25 mouse cellular contexts compared by ENCODE assay signal in genomic region chr17:49820203-49820602, GRCm38 (mm10).
A peak's percentile ranks its signal among the peaks of the same experiment; 100 is the strongest.
DNase-seq lines count a peak whose midpoint lies in the region; TF ChIP-seq lines count a peak whose summit lies in the region.
"Had no signal": no experiment of that assay in that cellular context is flagged by ENCODE, and none has a peak within 500 bp of the region (broad histone marks: within the 10 kb centered on the region; RNA-seq: fewer than 3 reads in every experiment).

No protein-coding gene starts in this region.

- peak; percentile 16 to 53 for DNase-seq in left cerebral cortex, adult 2 months (ENCODE audit: extremely low spot score in 1 of 2, low spot score in 2 of 2)
- DNase-seq in left cerebral cortex, postnatal 4 days: no peak
- no peak for DNase-seq in testis, postnatal 14 days (ENCODE audit: low spot score)
- DNase-seq in limb, embryonic 10.5 days (ENCODE audit: low spot score): no peak
- DNase-seq in adrenal gland, postnatal 36 days: no peak
- DNase-seq: adrenal gland, postnatal 25 days; B cell, adult 2 months; cerebellum, adult 8-10 months; cerebellum, postnatal 25 days; gastrocnemius, postnatal 10 days; heart, postnatal 36 days; kidney, adult 2 months; kidney, postnatal 4 days; lung, embryonic 14.5 days; lung, postnatal 14 days; midbrain, embryonic 14.5 days had no signal

- no peak for TF ChIP-seq CTCF in left cerebral cortex, adult 2 months (IDR thresholded peaks at IDR 0.05)
- TF ChIP-seq CTCF in testis, adult 2 months (IDR thresholded peaks at IDR 0.05; ENCODE audit: control insufficient read depth, insufficient read depth, insufficient replicate concordance, low read depth, low read length): no peak

- no peak for TF ChIP-seq POLR2A in testis, adult 2 months (IDR thresholded peaks at IDR 0.05; ENCODE audit: control insufficient read depth, low read depth, low read length)

- intact Hi-C loops in left cerebral cortex, adult 2 months (cut with DNase I): loop anchor here (2.0 to 5.0 kb wide), 3 partner anchors 63 to 153 kb away; no protein-coding TSS in a partner anchor
- intact Hi-C loops in left cerebral cortex, postnatal 4 days (cut with DNase I): no loop called here

- no peaks in the 10 kb centered on the region for H3K4me1 ChIP-seq in testis, adult 2 months (ENCODE audit: control insufficient read depth, insufficient read depth, low read length)
- H3K4me1 ChIP-seq in limb, embryonic 10.5 days: peaks cover 58% of the 10 kb centered on the region
- H3K4me1 ChIP-seq: intestine, embryonic 15.5 days; liver, embryonic 15.5 days had no signal

- H3K27me3 ChIP-seq in testis, adult 2 months (ENCODE audit: control insufficient read depth, insufficient read depth, low read length): no peaks in the 10 kb centered on the region
- H3K27me3 ChIP-seq in limb, embryonic 10.5 days (ENCODE audit: low read depth, poor library complexity, severe bottlenecking): no peaks in the 10 kb centered on the region
- H3K27me3 ChIP-seq: heart, embryonic 15.5 days; hindbrain, embryonic 12.5 days; intestine, embryonic 15.5 days; limb, embryonic 12.5 days; liver, embryonic 15.5 days had no signal

- peak overlapping the region; percentile 69 for H3K27ac ChIP-seq in left cerebral cortex, adult 2 months
- no peak overlapping the region for H3K27ac ChIP-seq in testis, adult 2 months (ENCODE audit: control insufficient read depth, insufficient read depth, low read depth, low read length)
- H3K27ac ChIP-seq in limb, embryonic 10.5 days: peak overlapping the region; percentile 2
- H3K27ac ChIP-seq: forebrain, embryonic 13.5 days; heart, embryonic 15.5 days; hindbrain, embryonic 12.5 days; hindbrain, postnatal 0 days; intestine, embryonic 15.5 days; limb, embryonic 12.5 days; liver, embryonic 15.5 days; stomach, postnatal 0 days had no signal

- H3K4me3 ChIP-seq in left cerebral cortex, adult 2 months: no peak overlapping the region
- peak overlapping the region; percentile 62; the same call in 1 of the 2 replicates for H3K4me3 ChIP-seq in testis, adult 2 months (ENCODE audit: control insufficient read depth, low read depth, low read length)
- H3K4me3 ChIP-seq in limb, embryonic 10.5 days: no peak overlapping the region
- H3K4me3 ChIP-seq: forebrain, embryonic 13.5 days; heart, embryonic 15.5 days; hindbrain, embryonic 12.5 days; intestine, embryonic 15.5 days; limb, embryonic 12.5 days; liver, embryonic 15.5 days had no signal

- 92% methylated on average over 4 of the region's 4 CpGs for WGBS in limb, embryonic 10.5 days

- H3K9me3 ChIP-seq in limb, embryonic 10.5 days (replicated peaks): no peaks in the 10 kb centered on the region
- H3K9me3 ChIP-seq: forebrain, embryonic 13.5 days; heart, embryonic 15.5 days; hindbrain, embryonic 12.5 days; intestine, embryonic 15.5 days; limb, embryonic 12.5 days; liver, embryonic 15.5 days had no signal

- no peaks in the 10 kb centered on the region for H3K36me3 ChIP-seq in testis, adult 2 months (ENCODE audit: control insufficient read depth, insufficient read depth, low read length)
- no peaks in the 10 kb centered on the region for H3K36me3 ChIP-seq in limb, embryonic 10.5 days
- H3K36me3 ChIP-seq: heart, embryonic 15.5 days; hindbrain, embryonic 12.5 days; intestine, embryonic 15.5 days; limb, embryonic 12.5 days; liver, embryonic 15.5 days had no signal

Comparison
In these comparisons a context has a peak if more than half of its experiments do, and no peak if none do; other contexts are left out.
1. DNase-seq: peak in left cerebral cortex, adult 2 months (2 of 2); none in left cerebral cortex, postnatal 4 days (single experiment), testis, postnatal 14 days (single experiment), limb, embryonic 10.5 days (single experiment) and adrenal gland, postnatal 36 days (0 of 2).